Mouse (Mus musculus) bone marrow macrophage, adult 2 months (primary cell): ENCODE measurements around the gene Tymp. TPM values are rescaled to one million over a fixed set of nuclear protein-coding genes. Genes with fewer than 3 reads are reported as not detected.

Source experiments
- H3K27ac ChIP-seq: 2 replicates; pipeline ENCODE4 v1.5.1; 2012; ENCODE audit warnings: low read depth, low read length; ENCODE audit not compliant: insufficient read depth
- H3K4me1 ChIP-seq: 2 replicates; pipeline ENCODE4 v1.6.1; 2012; ENCODE audit warnings: low read length; ENCODE audit not compliant: control insufficient read depth, insufficient read depth
- H3K4me3 ChIP-seq: 2 replicates; pipeline ENCODE4 v1.5.1; 2012; ENCODE audit warnings: mild to moderate bottlenecking, low read length, moderate library complexity; ENCODE audit not compliant: insufficient read depth
- CTCF ChIP-seq: IDR thresholded peaks from 2 replicates; pipeline ENCODE4 v1.5.1; 2012; ENCODE audit warnings: low read depth, mild to moderate bottlenecking, low read length, moderate library complexity
- POLR2A ChIP-seq: IDR thresholded peaks from 2 replicates; pipeline ENCODE4 v1.6.1; 2012; ENCODE audit warnings: mild to moderate bottlenecking, low read depth, low read length, borderline replicate concordance
- polyA plus RNA-seq: library from polyadenylated mRNA; stranded (reverse); fragments of >200 nt; gene quantifications from 2 replicates; pipeline ENCODE4 v1.2.4, GENCODE M21; 2012; ENCODE audit not compliant: missing spikeins, insufficient read depth, insufficient read length

Gene Tymp
- polyA plus RNA-seq, 1 experiment = 0.28 TPM

GRCm38 (mm10) chr15:89355241-89356187 lies 21.3 kb downstream of the Tymp start, which contains the start of the genes Lmf2 and Ncaph2:
Gene Lmf2, minus strand, starts transcription at chr15:89355659.
Gene Ncaph2, plus strand, starts transcription at chr15:89355719.
- peak within 1 kb of the TSS; percentile 93 for H3K4me3 ChIP-seq
- TF ChIP-seq CTCF (no peak), POLR2A (peak; percentile 45; the same call in 1 of the 2 replicates)
- peaks cover 25% of the 10 kb centered on the region for H3K4me1 ChIP-seq
- H3K27ac ChIP-seq = peak within 1 kb of the TSS; percentile 66

- H3K4me3 ChIP-seq = peak overlapping the region; percentile 83
- peaks cover 17% of the 10 kb centered on the region for H3K4me1 ChIP-seq
These were observed 22.4 kb downstream of the Tymp start for GRCm38 (mm10) chr15:89354455-89354854.

GRCm38 (mm10) chr15:89353837-89354236 lies 23.0 kb downstream of the Tymp start:
- Histone ChIP-seq H3K4me3 (no peak overlapping the region), H3K4me1 (peaks cover 12% of the 10 kb centered on the region)
- no peak for TF ChIP-seq CTCF
- no peak for TF ChIP-seq POLR2A

More at GRCm38 (mm10) chr15:89354455-89354854, 22.4 kb downstream of the Tymp start:
- no peak overlapping the region for H3K27ac ChIP-seq
- no peak for TF ChIP-seq CTCF
- TF ChIP-seq POLR2A = no peak

GRCm38 (mm10) chr15:89352795-89353194 lies 24.0 kb downstream of the Tymp start:
- TF ChIP-seq CTCF (no peak), POLR2A (no peak)
- Histone ChIP-seq H3K27ac (no peak overlapping the region), H3K4me1 (peaks cover 8% of the 10 kb centered on the region; the same call in 1 of the 2 replicates), H3K4me3 (no peak overlapping the region)

More at GRCm38 (mm10) chr15:89353837-89354236, 23.0 kb downstream of the Tymp start:
- no peak overlapping the region for H3K27ac ChIP-seq

GRCm38 (mm10) chr15:89352054-89352453 lies 24.8 kb downstream of the Tymp start:
- no peak overlapping the region for H3K27ac ChIP-seq
- no peak for TF ChIP-seq POLR2A
- TF ChIP-seq CTCF = no peak
- H3K4me1 ChIP-seq = peaks cover 6% of the 10 kb centered on the region; the same call in 1 of the 2 replicates
- H3K4me3 ChIP-seq = no peak overlapping the region

GRCm38 (mm10) chr15:89351302-89351701 lies 25.5 kb downstream of the Tymp start:
- H3K4me1 ChIP-seq = peaks cover 6% of the 10 kb centered on the region; the same call in 1 of the 2 replicates
- TF ChIP-seq POLR2A (no peak), CTCF (no peak)
- no peak overlapping the region for H3K27ac ChIP-seq
- H3K4me3 ChIP-seq = no peak overlapping the region

GRCm38 (mm10) chr15:89350447-89350846 lies 26.4 kb downstream of the Tymp start:
- no peak overlapping the region for H3K4me3 ChIP-seq
- no peak for TF ChIP-seq CTCF
- TF ChIP-seq POLR2A = no peak
- peaks cover 6% of the 10 kb centered on the region; the same call in 1 of the 2 replicates for H3K4me1 ChIP-seq
- H3K27ac ChIP-seq = no peak overlapping the region

GRCm38 (mm10) chr15:89343325-89343724 lies 33.5 kb downstream of the Tymp start:
- H3K4me3 ChIP-seq = no peak overlapping the region
- no peak overlapping the region for H3K27ac ChIP-seq
- no peak for TF ChIP-seq CTCF
- no peak for TF ChIP-seq POLR2A
- H3K4me1 ChIP-seq = peaks cover 11% of the 10 kb centered on the region

- TF ChIP-seq CTCF (no peak), POLR2A (no peak)
- H3K4me1 ChIP-seq = peaks cover 11% of the 10 kb centered on the region
These were observed 35.2 kb downstream of the Tymp start for GRCm38 (mm10) chr15:89341678-89342077.

GRCm38 (mm10) chr15:89340136-89340535 lies 36.7 kb downstream of the Tymp start:
- Histone ChIP-seq H3K4me3 (no peak overlapping the region), H3K4me1 (peaks cover 11% of the 10 kb centered on the region), H3K27ac (no peak overlapping the region)
- no peak for TF ChIP-seq POLR2A
- TF ChIP-seq CTCF = no peak

More at GRCm38 (mm10) chr15:89341678-89342077, 35.2 kb downstream of the Tymp start:
- no peak overlapping the region for H3K27ac ChIP-seq
- no peak overlapping the region for H3K4me3 ChIP-seq
